Mouse (Mus musculus) heart, postnatal 0 days (tissue): Measurements from ENCODE around the gene Flywch2.

Source experiments
- CTCF ChIP-seq: IDR thresholded peaks from 2 replicates; pipeline ENCODE4 v1.5.1; 2016; ENCODE audit warnings: antibody characterized with exemption, control low read depth, low read depth
- EP300 ChIP-seq: IDR thresholded peaks from 2 replicates; pipeline ENCODE4 v1.6.1; 2016; ENCODE audit warnings: antibody characterized with exemption, low read depth

GRCm38 (mm10) chr17:23823614-23824013 is 37.7 kb upstream of the Flywch2 start:
- TF ChIP-seq CTCF (no peak), EP300 (no peak)
